Mouse (Mus musculus): ENCODE data around the gene Tyw5.

GRCm38 (mm10) chr1:57388402-57389155 lies 18.3 kb downstream of the Tyw5 start:
- TF ChIP-seq CTCF (IDR thresholded peaks at IDR 0.05; ENCODE audit: low read depth, low read length) (no peak), POLR2AphosphoS5 (IDR thresholded peaks at IDR 0.05; ENCODE audit: insufficient replicate concordance, low read depth, low read length) (no peak), TAL1 (conservative IDR thresholded peaks at IDR 0.05; ENCODE audit: low read depth, low read length) (no peak), GATA1 (IDR thresholded peaks at IDR 0.05; ENCODE audit: borderline replicate concordance, low read length) (no peak), GATA2 (IDR thresholded peaks at IDR 0.05; ENCODE audit: borderline replicate concordance, low read depth, low read length) (no peak)
